19 mouse cellular contexts compared by ENCODE assay signal in genomic region chr6:27029008-27029407, GRCm38 (mm10).
DNase-seq lines count a peak whose midpoint lies in the region.
"Had no signal": no experiment of that assay in that cellular context is flagged by ENCODE, and none has a peak within 500 bp of the region (broad histone marks: within the 10 kb centered on the region; RNA-seq: fewer than 3 reads in every experiment).

No protein-coding gene starts in this region.

- DNase-seq in layer of hippocampus, adult 11-12 months (ENCODE audit: low spot score), result peak; percentile 21
- no peak for DNase-seq in layer of hippocampus, postnatal 10 days (ENCODE audit: low spot score in 2 of 2)
- peak; percentile 14 for DNase-seq in brain, embryonic 18.5 days (ENCODE audit: low read depth, low spot score)
- peak; percentile 22 to 39 for DNase-seq in layer of hippocampus, adult 8-10 months (ENCODE audit: low spot score in 2 of 2)
- no peak for DNase-seq in embryo, embryonic 9.5 days (ENCODE audit: extremely low spot score)
- no peak for DNase-seq in urinary bladder, adult 2 months (ENCODE audit: low spot score)
- DNase-seq: adrenal gland, postnatal 25 days; B cell, adult 2 months; cerebellum, adult 8-10 months; gastrocnemius, postnatal 10 days; heart, postnatal 14 days; kidney, adult 11 months; kidney, postnatal 14 days; liver, embryonic 13.5 days; lung, adult 18-20 months; lung, postnatal 4 days; right cerebral cortex, postnatal 14 days; thymus, adult 18-20 months; thymus, postnatal 36 days had no signal

Comparison
In these comparisons a context has a peak if more than half of its experiments do, and no peak if none do; other contexts are left out.
1. DNase-seq: peak in layer of hippocampus, adult 11-12 months (single experiment), brain, embryonic 18.5 days (single experiment) and layer of hippocampus, adult 8-10 months (2 of 2); none in layer of hippocampus, postnatal 10 days (0 of 2), embryo, embryonic 9.5 days (single experiment) and urinary bladder, adult 2 months (single experiment).